Mouse (Mus musculus): Measurements from ENCODE around the gene 9430007A20Rik.

DNA sequence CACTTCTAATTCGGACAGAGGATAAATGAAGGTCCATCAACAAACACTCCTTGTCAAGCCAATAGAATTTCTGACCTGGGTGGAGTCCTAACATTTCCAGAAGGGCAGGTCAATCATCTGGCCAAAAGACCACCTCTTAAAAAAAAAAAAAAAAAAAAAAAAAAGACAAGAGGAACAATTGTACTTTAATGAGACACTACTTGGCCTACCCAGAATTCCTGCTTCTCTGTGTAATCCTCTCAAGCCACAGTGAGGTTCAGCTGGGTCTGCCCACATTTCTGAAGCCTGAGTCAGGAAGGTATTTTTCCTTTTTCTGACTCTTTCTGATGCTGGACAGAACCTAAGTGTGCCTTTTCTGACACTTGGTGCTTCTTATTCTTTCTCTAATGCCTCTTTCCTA is 25.1 kb downstream of the 9430007A20Rik start:
- TF ChIP-seq POLR2A (IDR thresholded peaks at IDR 0.05; ENCODE audit: insufficient read depth, low read length), result no peak
- TF ChIP-seq EP300 (IDR thresholded peaks at IDR 0.05; ENCODE audit: insufficient read depth, low read depth, low read length), result no peak
- no peak for TF ChIP-seq CTCF (IDR thresholded peaks at IDR 0.05; ENCODE audit: low read depth, low read length)
